Mouse (Mus musculus) MEL (cell line): Measurements from ENCODE around the gene Sh2d1a.

Source experiments
- CHD2 ChIP-seq: IDR thresholded peaks from 2 replicates; pipeline ENCODE4 v1.6.1; 2011; ENCODE audit warnings: low read length, improper control_type of control experiment
- CTCF ChIP-seq, 3 experiments: IDR thresholded peaks in 2 of 3; conservative IDR thresholded peaks in 1 of 3; 2 replicates each; pipeline ENCODE4 v1.5.1; 2011 to 2012; ENCODE audit warnings: low read length in 3 of 3, low read depth in 2 of 3, mild to moderate bottlenecking in 2 of 3, improper control_type of control experiment in 1 of 3, inconsistent platforms in 1 of 3, mixed read lengths in 1 of 3, moderate library complexity in 1 of 3; ENCODE audit not compliant: control insufficient read depth in 1 of 3, insufficient read depth in 1 of 3, poor library complexity in 1 of 3, severe bottlenecking in 1 of 3
- E2F4 ChIP-seq: IDR thresholded peaks from 2 replicates; pipeline ENCODE4 v1.6.1; 2011; ENCODE audit warnings: low read depth, low read length, improper control_type of control experiment, borderline replicate concordance
- GATA1 ChIP-seq: IDR thresholded peaks from 2 replicates; pipeline ENCODE4 v1.6.1; 2011; ENCODE audit warnings: low read depth, low read length, improper control_type of control experiment
- MAFK ChIP-seq: IDR thresholded peaks from 2 replicates; pipeline ENCODE4 v1.6.1; 2011; ENCODE audit warnings: low read depth, mild to moderate bottlenecking, low read length, improper control_type of control experiment, borderline replicate concordance
- NELFE ChIP-seq: IDR thresholded peaks from 2 replicates; pipeline ENCODE4 v1.6.1; 2011; ENCODE audit warnings: low read depth, low read length, improper control_type of control experiment
- POLR2A ChIP-seq, 2 experiments: IDR thresholded peaks; 2 replicates each; pipeline ENCODE4 v1.6.1; 2011 to 2012; ENCODE audit warnings: low read length in 2 of 2, mild to moderate bottlenecking in 2 of 2, control low read depth in 1 of 2, improper control_type of control experiment in 1 of 2, low read depth in 1 of 2, moderate library complexity in 1 of 2; ENCODE audit not compliant: control insufficient read depth in 1 of 2, insufficient read depth in 1 of 2, poor library complexity in 1 of 2
- SMC3 ChIP-seq: IDR thresholded peaks from 2 replicates; pipeline ENCODE4 v1.6.1; 2011; ENCODE audit warnings: low read depth, low read length, improper control_type of control experiment
- TAL1 ChIP-seq: IDR thresholded peaks from 2 replicates; pipeline ENCODE4 v1.6.1; 2012; ENCODE audit warnings: mild to moderate bottlenecking, inconsistent platforms, low read length, moderate library complexity, mixed read lengths
- TCF12 ChIP-seq: IDR thresholded peaks from 2 replicates; pipeline ENCODE4 v1.6.1; 2014; ENCODE audit warnings: low read depth, mild to moderate bottlenecking, inconsistent platforms, low read length, improper control_type of control experiment, moderate library complexity
- USF1 ChIP-seq: IDR thresholded peaks from 2 replicates; pipeline ENCODE4 v1.6.1; 2014; ENCODE audit warnings: low read depth, mild to moderate bottlenecking, inconsistent platforms, low read length, improper control_type of control experiment, moderate library complexity

DNA sequence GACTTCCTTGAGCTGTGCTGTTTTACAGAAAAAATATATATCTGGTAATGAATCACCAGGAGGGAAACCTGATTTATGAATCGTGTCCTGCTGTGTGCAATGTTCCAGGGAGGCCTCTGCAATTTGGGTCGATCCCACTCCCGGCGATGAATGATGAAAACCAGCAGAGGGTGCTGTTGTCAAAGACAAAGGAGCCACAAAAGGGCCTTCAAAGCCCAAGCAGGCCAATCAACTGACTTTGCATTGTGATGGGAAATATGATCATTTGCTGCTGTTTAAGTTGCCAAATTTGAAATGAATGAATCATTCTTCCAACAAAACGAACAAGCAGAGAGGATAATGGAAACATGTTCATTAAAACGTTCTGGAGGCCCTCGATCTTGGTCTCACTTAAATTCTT, 55.0 kb downstream of the Sh2d1a start:
- TF ChIP-seq CHD2: no peak
- peak; percentile 39 to 66 (median 65) for TF ChIP-seq CTCF (IDR thresholded peaks at IDR 0.05 in 2 of 3, conservative IDR thresholded peaks at IDR 0.05 in 1 of 3; ENCODE audit: control insufficient read depth in 1 of 3, insufficient read depth in 1 of 3, low read depth in 2 of 3, low read length in 3 of 3, poor library complexity in 1 of 3, severe bottlenecking in 1 of 3)
- TF ChIP-seq USF1: no peak
- TF ChIP-seq TCF12: no peak
- peak; percentile 66 for TF ChIP-seq SMC3
- no peak for TF ChIP-seq NELFE
- no peak for TF ChIP-seq MAFK
- TF ChIP-seq POLR2A (IDR thresholded peaks at IDR 0.05; ENCODE audit: control insufficient read depth in 1 of 2, insufficient read depth in 1 of 2, low read depth in 1 of 2, low read length in 2 of 2, poor library complexity in 1 of 2): no peak
- no peak for TF ChIP-seq GATA1
- TF ChIP-seq TAL1: no peak
- TF ChIP-seq E2F4: no peak
